Mouse (Mus musculus) gastrocnemius, adult 8-10 months (tissue): ENCODE measurements around the gene Fbxl18. TPM values are rescaled to one million over a fixed set of nuclear protein-coding genes. Genes with fewer than 3 reads are reported as not detected.
A peak's percentile ranks its signal among the peaks of the same experiment; 100 is the strongest.
"Not testable (repeated sequence)": the region's sequence is repeated elsewhere in the genome, so short reads cannot be mapped to it uniquely, and the experiment has no call there.

Experiments
- DNase-seq, 2 experiments: peaks; one replicate each; pipeline ENCODE4 v3.0.0; 2022; ENCODE audit warnings: low spot score in 2 of 2
- total RNA-seq, 4 experiments: library from RNA; stranded (reverse); gene quantifications; 2 replicates each; pipeline ENCODE4 v1.2.4; 2022

Fbxl18 gene
- total RNA-seq, 4 experiments from 2014 or later = 4.4 to 6.8 (median 5.3) TPM

DNA sequence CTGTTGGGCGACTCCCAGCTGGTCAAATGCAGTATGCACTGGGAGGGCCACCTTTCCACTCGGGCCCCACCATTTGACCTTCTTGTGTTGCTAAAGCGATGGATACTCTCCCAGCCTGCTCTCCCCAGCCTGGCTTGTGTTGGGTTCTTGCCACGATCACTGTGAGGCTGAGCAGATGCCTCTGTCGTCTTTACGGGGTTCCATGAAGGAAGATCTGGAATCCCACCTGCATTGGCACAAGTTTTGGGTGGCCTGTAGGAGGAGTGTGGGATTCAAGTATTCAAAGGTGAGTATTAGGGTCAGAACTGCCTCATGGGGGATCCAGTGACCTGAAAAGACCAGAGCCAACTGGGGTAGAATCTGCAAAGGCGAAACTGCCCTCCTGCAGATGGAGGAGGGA is 5.4 kb upstream of the Fbxl18 start:
- no peak for DNase-seq

DNA sequence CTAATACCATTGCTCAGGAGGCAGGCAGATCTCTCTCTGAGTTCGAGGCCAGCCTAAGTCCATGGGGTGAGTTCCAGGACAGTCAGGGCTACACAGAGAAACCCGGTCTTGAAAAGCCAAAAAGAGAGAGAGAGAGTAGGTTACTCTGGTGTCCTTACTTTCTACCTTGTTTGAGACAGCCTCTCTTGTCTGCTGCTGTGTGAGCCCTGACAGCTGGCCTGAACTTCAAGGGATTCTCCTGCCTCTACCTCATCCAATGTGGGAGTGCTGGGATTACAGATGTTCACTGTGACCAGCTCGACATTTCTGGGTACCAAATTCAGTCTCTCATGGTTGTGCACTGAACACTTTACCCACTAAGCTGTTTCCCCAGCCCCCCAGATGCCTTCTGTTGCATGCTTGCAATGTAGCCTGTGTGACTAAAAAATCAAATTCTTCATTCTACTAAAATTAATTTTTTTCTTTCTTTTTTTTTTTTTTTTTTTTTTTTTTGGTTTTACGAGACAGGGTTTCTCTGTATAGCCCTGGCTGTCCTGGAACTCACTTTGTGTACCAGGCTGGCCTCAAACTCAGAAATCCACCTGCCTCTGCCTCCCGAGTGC is 4.8 kb upstream of the Fbxl18 start:
- DNase-seq = no peak

DNA sequence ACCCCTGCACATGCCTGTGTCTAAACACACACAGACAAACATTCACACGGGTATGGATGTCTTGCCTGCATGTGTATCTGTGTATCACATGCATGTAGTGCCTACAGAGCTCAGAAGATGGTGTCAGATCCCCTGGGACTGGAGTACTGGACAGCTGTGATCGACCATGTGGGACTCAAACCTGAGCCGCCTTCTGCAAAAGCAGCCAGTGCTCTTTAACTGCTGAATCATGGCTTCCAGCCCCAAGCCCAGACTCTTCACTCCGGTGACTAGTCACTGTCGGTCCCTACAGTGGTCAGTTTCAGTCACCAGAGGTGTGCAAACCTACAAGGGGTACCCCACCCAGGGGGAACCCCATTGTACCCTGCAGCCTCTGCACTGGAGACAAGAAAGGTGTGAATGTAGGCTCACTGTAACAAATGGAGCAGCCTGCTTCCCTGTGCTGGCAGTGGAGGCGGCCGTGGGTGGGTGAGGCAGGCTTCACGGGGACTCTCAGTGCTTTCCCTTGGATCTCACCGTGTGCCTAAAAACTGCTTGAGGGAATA is 3.9 kb upstream of the Fbxl18 start:
- DNase-seq = no peak

DNA sequence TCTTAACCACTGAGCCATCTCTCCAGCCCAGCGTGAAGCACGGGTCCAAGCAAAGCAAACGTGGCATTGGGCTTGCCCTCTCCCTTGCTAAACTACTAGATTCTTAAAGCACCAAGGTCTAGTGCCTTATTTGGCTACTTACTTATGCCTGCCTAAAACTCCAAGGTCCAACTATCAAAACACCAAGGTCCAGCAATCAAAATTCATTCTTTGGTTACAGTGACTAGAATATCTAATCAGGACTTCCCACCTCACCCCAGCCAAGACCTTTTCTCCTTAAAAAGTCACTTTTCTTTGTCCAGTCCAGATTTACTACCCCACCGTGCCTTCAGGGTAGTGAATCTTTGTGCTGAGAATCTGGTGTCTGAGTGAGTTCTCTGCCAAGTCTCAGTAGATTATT is 3.1 kb upstream of the Fbxl18 start:
- DNase-seq = no peak

DNA sequence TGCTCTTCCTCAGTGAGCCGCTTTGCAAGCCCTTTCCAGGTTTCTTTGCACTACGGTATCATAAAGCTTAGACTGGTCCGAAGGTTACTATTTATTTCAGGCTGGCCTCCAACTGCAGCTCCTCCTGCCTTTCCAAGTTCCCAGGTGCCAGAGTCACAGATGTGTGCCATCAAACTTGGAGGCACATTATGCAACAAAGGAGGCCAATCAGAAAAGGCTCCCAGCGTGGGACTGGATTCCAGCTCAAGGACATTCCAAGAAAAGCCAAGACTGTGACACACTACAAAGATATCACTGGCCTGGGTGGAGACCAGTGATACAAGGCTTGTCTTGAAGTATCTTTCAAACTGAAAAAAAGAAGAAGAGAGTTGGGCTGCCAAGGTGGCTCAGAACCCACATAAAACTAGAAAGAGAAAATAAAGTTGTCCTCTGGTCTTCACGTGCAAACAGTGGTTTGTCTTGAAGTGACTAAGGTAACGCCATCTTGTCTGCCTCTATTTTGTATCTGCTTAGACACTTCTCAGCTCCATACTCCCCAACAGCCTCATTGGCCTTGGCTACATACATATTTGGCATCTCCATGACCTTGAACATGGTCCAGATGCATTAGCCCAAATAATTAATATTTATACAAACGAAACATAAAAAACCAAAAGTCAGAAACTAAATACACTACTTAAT is 2.5 kb upstream of the Fbxl18 start:
- DNase-seq = no peak

DNA sequence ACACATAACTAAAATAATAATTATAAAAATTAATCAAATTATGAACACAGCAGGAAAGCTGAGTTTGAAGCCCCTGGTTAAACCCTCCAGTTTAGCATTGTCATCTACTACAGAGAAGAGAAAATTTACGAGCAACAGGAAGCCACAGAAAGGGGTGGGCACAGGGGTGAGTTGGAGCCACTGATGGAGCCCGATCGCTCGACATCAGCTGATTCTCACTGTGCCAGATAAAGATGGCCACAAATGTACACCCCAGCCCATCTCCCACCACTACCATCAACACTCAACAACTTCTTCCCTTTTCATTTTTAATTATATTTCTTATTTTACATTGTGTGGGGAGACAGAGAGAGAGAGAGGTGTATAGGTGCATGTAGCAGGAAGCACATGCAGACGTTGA is 1.5 kb upstream of the Fbxl18 start:
- DNase-seq = no peak

DNA sequence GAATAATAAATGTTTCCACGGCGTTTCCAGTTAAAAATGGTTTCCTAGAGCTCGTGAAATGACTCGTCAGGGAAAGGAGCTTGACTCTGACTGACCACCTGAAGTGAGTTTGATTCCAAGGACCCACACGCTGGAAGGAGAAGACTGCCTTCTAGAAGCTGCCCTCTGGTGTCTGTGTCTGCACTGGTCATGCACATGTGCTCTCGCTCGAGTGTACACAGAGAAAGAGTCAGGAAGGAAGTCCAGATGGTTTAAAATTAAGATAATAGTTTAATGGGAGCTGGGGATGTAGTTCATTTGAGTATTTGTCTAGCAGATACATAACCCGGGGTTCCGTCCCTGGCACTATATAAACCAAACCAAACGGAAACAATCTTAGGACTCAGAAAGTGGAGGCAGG is 971 bp upstream of the Fbxl18 start:
- no peak for DNase-seq

DNA sequence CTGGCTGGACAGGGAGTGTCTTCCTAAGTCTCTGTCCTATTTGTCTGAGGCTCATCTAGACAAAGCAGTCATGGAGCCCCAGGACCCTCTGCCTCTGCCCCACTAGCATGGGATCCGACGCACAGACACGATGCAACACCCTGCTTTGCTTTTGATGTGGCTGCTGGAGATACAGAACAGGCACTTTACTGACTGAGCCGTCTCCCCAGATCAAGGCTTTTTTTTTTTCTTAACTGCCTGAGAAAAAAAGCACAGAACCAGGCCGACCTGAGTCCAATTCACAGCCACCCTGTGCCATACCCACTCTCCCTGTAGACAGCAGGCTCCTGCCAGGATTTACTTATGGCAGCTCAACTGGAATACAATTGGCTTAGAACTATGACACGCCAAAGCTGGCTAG is 3.8 kb downstream of the Fbxl18 start:
- DNase-seq = no peak

DNA sequence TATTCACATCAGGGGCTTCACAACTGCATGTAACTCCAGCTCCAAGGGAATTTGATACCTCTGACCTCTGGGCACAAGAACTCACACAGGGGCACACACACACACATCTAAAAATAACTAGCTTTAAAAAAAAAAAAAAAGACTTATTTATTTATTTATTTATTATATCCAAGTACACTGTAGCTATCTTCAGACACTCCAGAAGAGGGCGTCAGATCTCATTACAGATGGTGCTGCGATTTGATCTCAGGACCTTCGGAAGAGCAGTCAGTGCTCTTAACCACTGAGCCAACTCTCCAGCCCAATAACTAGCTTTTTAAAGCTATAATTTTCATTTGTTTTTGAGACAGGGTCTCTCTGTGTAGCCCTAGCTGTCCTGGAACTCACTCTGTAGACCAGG is 7.7 kb downstream of the Fbxl18 start:
- DNase-seq = not testable (repeated sequence)

DNA sequence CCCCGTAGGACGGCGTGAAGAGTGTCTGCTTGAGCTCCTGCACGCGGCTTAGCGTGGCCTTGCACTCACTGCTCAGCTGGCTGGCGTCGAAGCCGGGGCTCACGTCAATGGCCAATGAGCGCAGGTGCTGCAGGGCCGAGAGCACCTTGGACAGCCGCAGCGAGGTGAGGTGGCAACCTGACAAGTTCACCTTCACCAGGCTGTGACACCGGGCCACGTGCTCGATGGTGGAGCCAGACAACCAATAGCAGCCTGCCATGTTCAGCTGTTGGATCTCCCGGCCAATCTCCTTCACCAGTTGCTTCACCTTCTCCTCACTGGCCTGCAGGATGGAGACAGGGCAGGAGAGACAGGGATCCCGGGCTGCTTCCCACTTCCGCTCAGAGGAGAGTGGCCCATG is 8.5 kb downstream of the Fbxl18 start:
- DNase-seq = no peak

DNA sequence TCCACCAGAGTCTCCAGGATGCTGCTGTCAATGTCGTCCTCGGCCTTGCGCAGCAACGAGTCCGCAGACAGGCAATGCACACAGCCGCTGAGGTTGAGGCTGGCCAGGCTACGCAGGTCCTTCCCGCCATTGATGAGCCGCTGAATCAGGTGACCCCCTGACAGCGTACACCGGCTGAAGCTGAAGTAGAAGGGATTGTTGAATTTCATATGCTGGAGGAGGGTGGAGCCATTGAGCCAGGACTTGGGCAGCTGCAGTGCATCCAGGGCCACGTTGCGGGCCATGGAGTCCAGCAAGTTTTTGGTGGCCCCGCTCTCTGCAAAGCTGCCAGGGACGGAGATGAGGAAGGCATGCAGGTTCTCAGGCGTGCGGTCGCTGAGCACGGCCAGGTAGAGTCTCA is 9.0 kb downstream of the Fbxl18 start:
- DNase-seq = no peak

DNA sequence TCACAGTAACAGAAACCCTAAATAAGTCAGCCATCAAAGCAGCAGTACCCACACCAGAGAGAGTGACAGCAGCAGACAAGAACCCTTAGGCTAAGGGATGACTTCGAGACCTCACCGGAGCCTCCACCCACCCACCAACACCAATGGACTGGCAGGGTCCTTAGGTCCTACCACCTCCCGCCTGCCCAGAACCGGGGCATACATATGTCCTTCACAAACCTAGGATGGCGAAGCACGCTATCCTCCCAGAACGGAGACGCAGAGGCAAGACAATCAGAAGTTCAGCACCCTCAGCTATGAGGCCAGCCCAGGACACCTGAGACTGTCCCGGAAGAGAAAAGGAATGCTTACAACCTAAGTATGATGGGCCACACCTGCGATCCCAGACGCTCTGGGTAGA is 12.8 kb downstream of the Fbxl18 start:
- no peak for DNase-seq

DNA sequence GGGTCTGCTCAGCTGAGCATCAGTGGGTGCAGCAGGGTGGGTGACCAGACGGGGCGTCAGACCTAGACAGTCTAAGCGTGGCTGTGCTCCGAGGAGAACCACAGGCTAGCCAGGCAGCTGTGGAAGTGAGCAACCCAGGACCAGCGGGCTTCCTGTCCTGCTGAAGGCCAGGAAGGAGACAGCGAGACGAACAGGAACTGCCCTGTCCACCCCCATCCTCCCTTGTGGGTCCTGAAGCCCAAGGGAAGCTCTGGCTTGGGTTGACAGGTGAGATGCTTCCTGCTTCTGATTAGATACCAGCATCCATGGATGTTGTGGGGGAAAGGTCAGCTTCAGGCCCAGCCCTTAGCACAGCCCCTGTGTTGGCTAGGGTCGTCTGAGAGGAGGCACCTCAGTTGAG is 13.3 kb downstream of the Fbxl18 start:
- no peak for DNase-seq

DNA sequence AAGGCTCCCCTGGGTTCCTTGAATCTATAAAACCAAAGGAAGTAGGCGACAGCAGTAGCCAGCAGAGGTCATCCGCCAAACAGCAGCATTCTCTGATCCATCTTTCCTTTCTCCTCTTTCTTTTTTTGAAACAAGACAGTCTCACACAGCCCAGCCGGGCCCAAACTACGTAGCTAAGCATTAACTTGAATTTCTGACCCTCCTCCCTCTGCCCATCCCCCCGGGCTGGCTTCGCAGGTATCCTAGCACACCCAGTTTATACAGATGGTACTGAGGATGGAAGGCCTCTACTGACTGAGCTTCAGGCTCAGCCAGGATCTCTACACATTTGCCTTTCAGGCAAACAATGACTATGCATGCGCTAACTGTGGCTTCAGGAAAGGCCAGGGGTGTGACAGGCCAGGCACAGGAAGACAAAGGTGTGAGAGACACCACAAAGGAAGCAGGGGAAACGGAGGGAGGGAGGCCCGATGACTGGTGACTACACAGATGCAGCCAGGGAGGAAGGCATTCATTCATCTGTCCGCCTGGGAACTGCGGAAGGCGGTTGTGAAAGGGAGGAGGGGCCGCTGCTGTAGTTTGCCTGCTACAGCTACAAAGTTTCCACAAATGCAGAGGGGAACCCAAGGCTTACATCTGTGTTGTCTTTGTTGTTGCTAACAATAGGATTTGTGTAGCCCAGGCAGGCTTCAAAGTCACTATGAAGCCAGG is 14.3 kb downstream of the Fbxl18 start:
- DNase-seq = no peak

DNA sequence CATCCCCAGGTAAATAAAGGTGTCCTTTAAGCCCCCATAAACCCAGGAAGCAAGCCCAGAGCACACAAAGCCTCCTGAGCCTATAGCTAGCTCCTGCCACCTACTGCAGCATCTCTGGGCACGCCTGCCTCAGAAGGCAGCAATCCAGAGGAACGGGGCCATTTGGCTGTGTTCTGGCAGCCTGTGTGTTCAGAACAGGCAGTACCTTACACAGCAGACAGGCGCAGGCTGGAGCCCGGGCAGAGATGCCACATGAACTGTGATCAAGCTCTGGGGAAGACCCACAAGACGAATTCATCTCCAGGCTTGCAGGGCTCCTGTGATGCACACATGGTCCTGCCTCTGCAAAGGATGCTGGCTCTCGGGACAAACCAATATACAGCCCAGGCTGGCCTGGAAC is 15.0 kb downstream of the Fbxl18 start:
- DNase-seq = no peak

DNA sequence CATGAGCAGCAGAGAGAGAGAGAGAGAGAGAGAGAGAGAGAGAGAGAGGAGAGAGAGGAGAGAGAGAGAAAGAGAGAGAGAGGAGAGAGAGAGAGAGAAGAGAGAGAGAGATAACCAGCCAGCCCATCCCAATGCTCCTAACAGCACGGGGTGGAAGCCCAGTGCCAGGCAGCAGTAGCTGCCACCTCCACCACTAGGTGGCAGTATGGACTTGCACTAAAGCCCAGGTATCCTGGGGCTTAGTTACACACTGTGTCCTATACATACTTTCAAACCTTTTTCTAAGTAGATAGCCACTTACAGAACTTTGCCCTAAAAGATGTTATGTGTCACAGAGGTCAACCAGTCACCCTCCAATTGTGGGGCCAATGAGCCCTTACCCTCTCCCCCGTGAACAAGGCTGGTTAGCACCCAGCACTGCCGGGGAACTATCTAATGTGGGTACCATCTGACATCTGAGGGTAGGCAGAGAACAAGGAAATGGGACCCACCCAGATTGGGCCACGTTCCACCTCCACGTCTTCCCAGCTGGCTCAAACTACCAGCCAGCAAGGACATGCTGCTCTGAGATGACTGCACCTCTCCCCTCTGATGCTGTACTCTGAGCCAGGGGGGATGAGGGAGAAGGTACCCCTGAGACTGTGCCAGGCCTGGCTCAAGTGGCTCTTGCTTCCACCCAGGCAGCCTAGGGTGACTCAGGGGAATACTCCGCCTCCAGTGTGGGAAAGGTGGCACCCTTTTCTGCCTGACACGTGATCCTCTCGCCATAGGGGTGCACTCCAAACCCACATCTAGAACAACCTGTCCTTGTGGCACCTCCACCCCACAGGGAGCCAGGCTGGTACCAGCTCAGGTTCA is 15.7 kb downstream of the Fbxl18 start:
- peak; percentile 65 to 73 for DNase-seq

DNA sequence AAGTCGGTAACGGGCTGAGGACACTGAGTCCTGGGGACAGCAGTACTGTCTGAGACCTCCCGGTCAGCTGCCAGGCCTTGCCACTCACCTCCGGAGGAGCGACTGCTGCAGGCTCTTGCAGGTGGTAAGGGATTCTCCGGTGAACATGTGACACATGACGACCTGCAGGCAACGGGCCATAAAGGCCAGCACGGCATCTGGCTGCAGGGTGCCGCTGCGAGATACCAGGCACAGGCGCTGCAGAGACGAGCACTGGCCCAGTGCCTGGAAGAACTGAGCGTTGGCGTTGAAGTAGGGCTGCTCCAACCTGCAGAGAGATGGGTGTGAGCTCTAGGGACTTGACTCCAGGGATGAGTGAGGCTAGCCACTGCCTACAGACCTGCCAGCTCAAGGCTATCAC is 16.7 kb downstream of the Fbxl18 start:
- DNase-seq = no peak

DNA sequence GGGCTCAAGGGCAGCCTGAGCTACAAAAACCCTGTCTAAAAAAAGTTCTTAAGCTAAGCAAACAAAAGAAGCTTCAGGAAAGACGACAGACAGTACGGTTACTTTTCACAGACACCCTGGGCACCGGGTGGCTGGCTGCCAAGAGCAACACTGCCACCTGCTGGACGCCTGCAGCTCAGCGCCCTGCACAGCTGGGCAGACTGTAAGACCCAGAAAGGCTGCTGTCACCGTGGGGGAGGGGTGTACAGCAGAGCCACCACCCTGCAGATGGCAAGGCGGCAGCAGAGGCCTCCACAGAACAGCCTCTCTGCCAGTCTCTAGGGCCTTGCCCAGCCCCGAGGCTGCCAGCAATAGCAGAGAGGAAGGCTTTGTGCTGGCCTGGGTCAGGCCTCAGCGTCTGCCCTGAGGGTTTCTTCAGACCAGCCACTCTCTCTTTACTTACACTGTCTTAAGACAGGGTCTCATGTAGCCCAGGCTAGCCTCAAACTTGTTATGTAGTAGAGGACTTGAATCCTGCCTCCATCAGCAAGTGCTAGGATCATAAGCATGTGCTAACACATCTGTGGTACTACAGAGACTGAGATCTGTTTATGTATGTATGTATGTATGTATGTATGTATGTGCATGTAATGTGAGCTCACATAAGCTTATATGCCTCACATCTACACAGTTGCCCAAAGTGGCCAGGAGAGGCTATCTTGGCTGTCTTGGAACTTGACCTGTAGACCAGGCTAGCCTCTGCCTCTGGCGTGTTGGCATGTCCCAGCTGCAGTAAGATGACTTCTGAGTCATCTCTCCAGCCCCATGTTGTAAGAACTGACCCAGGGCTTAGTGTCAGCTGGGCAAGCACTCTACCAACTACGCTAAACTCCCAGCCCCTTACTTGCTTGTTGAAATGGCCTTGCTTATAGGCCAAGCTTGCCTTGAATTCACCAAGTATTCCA is 17.6 kb downstream of the Fbxl18 start:
- peak; percentile 62 to 73 for DNase-seq

DNA sequence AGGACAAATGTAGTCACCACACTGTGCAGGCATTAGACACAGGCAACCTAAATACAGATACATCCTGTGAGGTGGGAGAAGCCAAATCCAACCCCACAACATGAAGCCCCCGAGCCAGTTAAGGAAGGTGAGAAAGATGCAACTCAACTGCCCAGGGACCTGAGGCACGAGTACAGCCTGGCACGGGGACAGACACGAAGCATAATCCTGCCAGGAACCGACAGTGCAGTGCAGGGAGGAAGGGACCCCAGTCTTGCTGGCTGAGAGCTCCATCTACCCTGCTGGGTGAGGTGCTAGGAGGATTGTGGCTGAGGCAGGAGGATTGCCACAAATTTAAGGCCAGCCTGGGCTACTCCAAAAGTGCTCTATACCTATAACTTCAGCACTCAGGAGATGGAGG is 18.3 kb downstream of the Fbxl18 start:
- no peak for DNase-seq

DNA sequence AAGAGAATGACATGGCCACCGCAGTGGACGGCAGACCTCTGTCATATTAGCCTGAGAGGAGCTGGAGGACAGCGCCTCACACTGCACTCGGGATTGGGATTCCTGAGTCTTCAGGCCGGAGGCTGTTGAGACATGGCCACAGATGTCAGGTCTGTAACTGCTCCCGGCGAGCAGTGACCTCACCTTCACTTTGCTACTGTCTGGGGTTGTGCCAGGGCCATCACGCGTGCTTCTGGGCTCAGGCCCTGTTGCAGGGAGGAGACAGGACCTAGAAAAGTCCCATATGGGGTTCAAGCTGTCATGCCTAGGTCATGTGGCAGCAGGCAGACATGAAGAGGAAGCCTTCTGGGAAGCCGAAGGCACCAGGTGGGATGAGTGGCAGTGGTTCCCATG is 19.7 kb downstream of the Fbxl18 start:
- no peak for DNase-seq
